Mouse (Mus musculus): ENCODE data around the gene Tomm34. TPM values are rescaled to one million over a fixed set of nuclear protein-coding genes. Genes with fewer than 3 reads are reported as not detected.
A peak's percentile ranks its signal among the peaks of the same experiment; 100 is the strongest.
"Not testable (repeated sequence)": the region's sequence is repeated elsewhere in the genome, so short reads cannot be mapped to it uniquely, and the experiment has no call there.

The Tomm34 gene
- polyA plus RNA-seq, 1 experiment from 2014 or later, result 50.4 TPM

DNA sequence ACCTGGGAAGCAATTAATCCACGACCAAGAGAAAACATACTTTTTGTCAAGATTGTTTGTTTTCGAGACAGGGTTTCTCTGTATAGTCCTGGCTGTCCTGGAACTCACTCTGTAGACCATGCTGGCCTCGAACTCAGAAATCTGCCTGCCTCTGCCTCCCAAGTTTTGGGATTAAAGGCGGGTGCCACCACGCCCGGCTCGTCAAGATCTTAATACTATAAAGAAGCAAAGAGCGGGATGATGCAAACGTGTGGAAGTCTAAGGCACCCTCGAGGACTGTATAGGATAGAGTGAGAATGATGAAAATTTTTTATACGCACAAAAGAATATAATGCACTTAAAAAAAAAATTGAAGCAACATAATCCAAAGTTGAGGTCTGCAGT lies 460 bp upstream of the Tomm34 start:
- Histone ChIP-seq H3K4me1 (ENCODE audit: control insufficient read depth, insufficient read depth, low read length) (peaks cover 27% of the 10 kb centered on the region), H3K4me2 (ENCODE audit: low read length) (peak overlapping the region; percentile 94), H3K9ac (ENCODE audit: low read depth, low read length) (peak overlapping the region; percentile 81), H3K4me3 (ENCODE audit: low read depth, low read length) (peak overlapping the region; percentile 80), H3K27ac (ENCODE audit: low read length) (peak overlapping the region; percentile 82; the same call in 1 of the 2 replicates)
- not testable (repeated sequence) for H3K36me3 ChIP-seq (ENCODE audit: control insufficient read depth, insufficient read depth, low read length); H3K27me3 ChIP-seq (ENCODE audit: control insufficient read depth, insufficient read depth, low read depth, low read length); H3K9me3 ChIP-seq (replicated peaks; ENCODE audit: control insufficient read depth, low read length, poor library complexity, severe bottlenecking); ATAC-seq
- 75% methylated on average over 11 of the region's 11 CpGs for WGBS

DNA sequence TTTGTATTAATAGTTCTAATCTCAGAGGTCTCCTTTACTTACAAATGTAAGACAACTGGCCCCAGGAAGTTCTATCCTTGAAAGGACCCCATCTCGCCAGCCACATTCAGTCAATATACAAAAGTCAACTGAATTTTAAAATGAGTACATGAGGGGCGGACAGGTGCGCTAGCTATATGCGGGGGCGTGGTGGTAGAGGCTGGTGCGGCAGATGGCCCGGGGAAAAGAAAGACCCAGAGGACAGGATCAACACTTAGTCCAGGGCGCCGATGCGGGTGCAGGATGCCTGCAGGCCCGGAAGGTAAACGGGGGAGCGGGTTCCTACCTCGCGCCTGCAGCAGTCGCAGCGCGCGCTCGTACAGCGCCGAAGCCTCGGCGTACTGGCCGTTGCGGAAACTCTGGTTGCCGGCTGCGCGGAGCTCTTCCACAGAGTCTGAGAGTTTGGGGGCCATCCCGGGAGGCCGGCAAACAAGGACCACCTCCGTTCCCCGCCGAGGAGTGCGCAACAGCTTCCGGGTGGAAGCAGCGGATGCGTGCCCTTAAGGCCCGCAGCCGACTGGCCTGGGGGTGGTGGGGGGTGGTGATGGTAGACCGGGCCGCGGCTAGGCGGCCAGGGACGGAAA lies 716 bp downstream of the Tomm34 start, which contains the start of gene Stk4:
Gene Stk4 (plus strand): TSS at position 181 of the 623 bp plus-strand sequence.
- H3K36me3 ChIP-seq (ENCODE audit: control insufficient read depth, insufficient read depth, low read length), result peaks cover 4% of the 10 kb centered on the region; the same call in 1 of the 2 replicates
- no peaks in the 10 kb centered on the region for H3K9me3 ChIP-seq (replicated peaks; ENCODE audit: control insufficient read depth, low read length, poor library complexity, severe bottlenecking)
- peak within 1 kb of the TSS; percentile 80 for H3K4me3 ChIP-seq (ENCODE audit: low read depth, low read length)
- H3K4me1 ChIP-seq (ENCODE audit: control insufficient read depth, insufficient read depth, low read length), result peaks cover 24% of the 10 kb centered on the region
- H3K9ac ChIP-seq (ENCODE audit: low read depth, low read length), result peak within 1 kb of the TSS; percentile 81
- peak; percentile 55 for ATAC-seq
- under 1% methylated on average over 42 of the region's 45 CpGs for WGBS
- peak within 1 kb of the TSS; percentile 82 for H3K27ac ChIP-seq (ENCODE audit: low read length)
- H3K4me2 ChIP-seq (ENCODE audit: low read length), result peak within 1 kb of the TSS; percentile 94
- H3K27me3 ChIP-seq (ENCODE audit: control insufficient read depth, insufficient read depth, low read depth, low read length), result no peaks in the 10 kb centered on the region

DNA sequence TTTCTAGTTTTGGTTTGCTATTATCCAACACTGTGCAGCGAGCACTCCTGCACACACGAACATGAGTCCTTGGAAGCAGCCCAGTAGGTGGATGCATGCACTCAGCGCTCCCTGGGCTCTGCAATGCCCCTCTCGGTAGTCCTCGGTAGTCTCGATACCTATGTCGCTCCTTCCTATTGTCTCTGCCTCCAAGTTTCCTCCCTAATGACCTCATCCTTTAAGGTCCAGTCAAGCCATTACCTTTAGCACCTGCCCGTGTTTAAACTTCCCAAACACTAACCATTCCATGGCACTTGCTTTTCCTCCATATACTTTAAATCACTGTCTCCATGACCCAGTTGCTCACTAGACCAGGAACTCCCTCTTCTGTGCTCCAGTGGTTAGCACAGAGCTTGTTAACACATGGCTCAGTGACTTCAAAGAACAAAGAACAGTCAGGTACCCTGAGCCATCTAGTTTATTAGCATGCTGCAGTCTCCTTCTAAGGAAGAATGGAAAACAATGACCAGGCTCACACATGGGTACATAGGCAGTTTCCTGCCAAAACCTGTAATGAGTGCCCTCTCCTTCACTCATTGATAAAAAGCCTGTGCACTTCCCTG lies 11.2 kb downstream of the Tomm34 start:
- 94% methylated on average over 8 of the region's 8 CpGs for WGBS
- Histone ChIP-seq H3K36me3 (ENCODE audit: control insufficient read depth, insufficient read depth, low read length) (peaks cover 41% of the 10 kb centered on the region), H3K9me3 (replicated peaks; ENCODE audit: control insufficient read depth, low read length, poor library complexity, severe bottlenecking) (no peaks in the 10 kb centered on the region)

DNA sequence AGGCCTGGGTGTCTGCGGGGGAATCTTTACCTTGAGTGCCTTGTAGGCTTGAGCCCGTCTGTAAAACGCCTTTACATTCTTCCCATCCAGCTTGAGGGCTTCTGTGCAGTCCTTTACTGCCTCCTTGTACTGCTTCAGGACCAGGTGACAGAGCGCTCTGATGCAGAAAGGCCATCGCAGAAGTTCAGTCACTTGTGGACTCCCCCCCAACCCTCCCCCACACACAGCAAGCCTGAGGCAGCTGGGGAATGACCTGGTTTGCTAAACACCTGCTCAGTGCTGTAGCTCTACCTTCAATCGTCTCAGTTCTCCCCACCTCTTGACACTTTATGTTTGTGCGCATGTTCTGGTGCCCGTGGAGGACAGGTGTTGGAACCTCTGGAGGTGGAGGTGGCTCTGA lies 16.3 kb downstream of the Tomm34 start:
- WGBS, result 98% methylated on average over 8 of the region's 8 CpGs
- no peak overlapping the region for H3K4me2 ChIP-seq (ENCODE audit: low read length)
- H3K36me3 ChIP-seq (ENCODE audit: control insufficient read depth, insufficient read depth, low read length), result peaks cover 38% of the 10 kb centered on the region
- no peak overlapping the region for H3K4me3 ChIP-seq (ENCODE audit: low read depth, low read length)
- no peaks in the 10 kb centered on the region for H3K9me3 ChIP-seq (replicated peaks; ENCODE audit: control insufficient read depth, low read length, poor library complexity, severe bottlenecking)
- ATAC-seq, result no peak
- H3K27me3 ChIP-seq (ENCODE audit: control insufficient read depth, insufficient read depth, low read depth, low read length), result no peaks in the 10 kb centered on the region
- H3K4me1 ChIP-seq (ENCODE audit: control insufficient read depth, insufficient read depth, low read length), result no peaks in the 10 kb centered on the region
- H3K27ac ChIP-seq (ENCODE audit: low read length), result no peak overlapping the region
- H3K9ac ChIP-seq (ENCODE audit: low read depth, low read length), result no peak overlapping the region

More for the DNA sequence above, 11.2 kb downstream of the Tomm34 start:
- Histone ChIP-seq H3K4me2 (ENCODE audit: low read length) (no peak overlapping the region), H3K27ac (ENCODE audit: low read length) (no peak overlapping the region), H3K27me3 (ENCODE audit: control insufficient read depth, insufficient read depth, low read depth, low read length) (no peaks in the 10 kb centered on the region), H3K4me3 (ENCODE audit: low read depth, low read length) (no peak overlapping the region), H3K9ac (ENCODE audit: low read depth, low read length) (no peak overlapping the region), H3K4me1 (ENCODE audit: control insufficient read depth, insufficient read depth, low read length) (no peaks in the 10 kb centered on the region)
- ATAC-seq, result no peak

DNA sequence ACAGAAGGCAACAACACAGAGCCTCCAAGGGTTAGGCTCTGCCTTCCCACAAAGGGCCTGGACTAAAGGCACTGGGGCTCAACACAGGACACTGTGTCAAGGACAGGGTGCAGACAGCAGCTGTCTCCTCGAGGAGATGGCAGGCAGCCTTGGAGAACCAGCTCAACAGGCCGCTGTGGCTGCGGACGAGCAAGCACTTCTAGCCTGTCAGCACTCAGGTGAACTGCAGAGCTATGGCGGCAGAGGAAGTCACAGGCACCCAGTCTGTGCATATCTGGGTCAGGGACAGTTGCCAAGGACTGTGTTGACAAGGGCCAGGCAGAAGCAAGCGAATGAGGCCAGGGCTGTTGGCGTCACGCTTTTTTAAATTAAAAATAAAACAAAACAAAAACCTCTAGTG lies 17.2 kb downstream of the Tomm34 start:
- no peak for ATAC-seq
- Histone ChIP-seq H3K27ac (ENCODE audit: low read length) (no peak overlapping the region), H3K36me3 (ENCODE audit: control insufficient read depth, insufficient read depth, low read length) (peaks cover 37% of the 10 kb centered on the region), H3K9ac (ENCODE audit: low read depth, low read length) (no peak overlapping the region), H3K9me3 (replicated peaks; ENCODE audit: control insufficient read depth, low read length, poor library complexity, severe bottlenecking) (no peaks in the 10 kb centered on the region), H3K4me1 (ENCODE audit: control insufficient read depth, insufficient read depth, low read length) (no peaks in the 10 kb centered on the region), H3K4me2 (ENCODE audit: low read length) (no peak overlapping the region), H3K27me3 (ENCODE audit: control insufficient read depth, insufficient read depth, low read depth, low read length) (no peaks in the 10 kb centered on the region), H3K4me3 (ENCODE audit: low read depth, low read length) (no peak overlapping the region)
- 92% methylated on average over 8 of the region's 8 CpGs for WGBS

DNA sequence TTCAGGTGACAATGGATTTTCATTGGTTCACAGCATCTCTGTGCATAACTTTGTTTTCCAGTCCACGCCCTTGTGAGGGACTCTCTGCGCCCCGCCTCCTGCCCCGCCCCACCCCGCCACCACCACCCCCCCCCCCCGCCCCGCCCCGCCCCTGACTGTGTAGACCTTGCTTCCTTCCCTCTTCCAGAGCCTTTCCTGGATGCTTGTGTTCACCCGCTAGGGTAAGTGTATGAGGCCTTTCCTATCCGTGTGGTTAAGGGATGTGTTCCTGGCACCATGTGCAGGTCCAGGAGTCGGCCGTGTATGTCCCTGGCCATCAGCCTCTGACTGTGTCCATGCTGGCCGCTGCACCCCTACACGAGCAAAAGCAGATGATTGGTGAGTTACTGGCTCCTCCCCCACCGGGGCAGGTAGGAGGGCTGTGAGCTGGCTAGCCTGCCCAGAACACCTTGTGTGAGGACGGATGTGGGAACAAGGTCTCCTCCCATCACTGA lies 23.7 kb downstream of the Tomm34 start:
- ATAC-seq, result peak; percentile 62
- peak overlapping the region; percentile 30 for H3K4me3 ChIP-seq (ENCODE audit: low read depth, low read length)
- H3K4me1 ChIP-seq (ENCODE audit: control insufficient read depth, insufficient read depth, low read length), result no peaks in the 10 kb centered on the region; the same call in 1 of the 2 replicates
- peak overlapping the region; percentile 56 for H3K4me2 ChIP-seq (ENCODE audit: low read length)
- 4% methylated on average over 15 of the region's 16 CpGs for WGBS
- 0 out of 2 replicates have a peak, but pooled peaks cover 5% of the 10 kb centered on the region for H3K36me3 ChIP-seq (ENCODE audit: control insufficient read depth, insufficient read depth, low read length)
- H3K27me3 ChIP-seq (ENCODE audit: control insufficient read depth, insufficient read depth, low read depth, low read length), result no peaks in the 10 kb centered on the region
- peak overlapping the region; percentile 34; the same call in 1 of the 2 replicates for H3K9ac ChIP-seq (ENCODE audit: low read depth, low read length)
- no peak overlapping the region for H3K27ac ChIP-seq (ENCODE audit: low read length)
- no peaks in the 10 kb centered on the region for H3K9me3 ChIP-seq (replicated peaks; ENCODE audit: control insufficient read depth, low read length, poor library complexity, severe bottlenecking)

DNA sequence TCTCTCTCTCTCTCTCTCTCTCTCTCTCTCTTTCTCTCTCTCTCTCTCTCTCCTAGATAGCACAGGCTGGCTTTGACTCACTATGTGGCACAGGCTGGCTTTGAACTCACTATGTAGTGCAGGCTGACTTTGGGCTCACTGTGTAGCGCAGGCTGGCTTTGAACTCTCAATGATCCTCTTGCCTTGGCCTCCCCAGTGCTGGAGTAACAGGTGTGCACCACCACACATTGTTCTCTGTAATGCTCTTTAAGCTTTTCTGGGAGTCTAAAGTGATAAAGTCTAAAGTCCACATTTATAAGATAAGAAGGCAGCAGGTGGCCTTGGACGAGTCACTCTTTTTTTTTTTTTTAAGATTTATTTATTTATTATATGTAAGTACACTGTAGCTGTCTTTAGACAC lies 29.4 kb downstream of the Tomm34 start:
- H3K4me2 ChIP-seq (ENCODE audit: low read length), result no peak overlapping the region
- 96% methylated on average over 2 of the region's 2 CpGs for WGBS
- no peak overlapping the region for H3K9ac ChIP-seq (ENCODE audit: low read depth, low read length)
- H3K27ac ChIP-seq (ENCODE audit: low read length), result no peak overlapping the region
- no peaks in the 10 kb centered on the region for H3K27me3 ChIP-seq (ENCODE audit: control insufficient read depth, insufficient read depth, low read depth, low read length)
- ATAC-seq, result no peak
- H3K4me3 ChIP-seq (ENCODE audit: low read depth, low read length), result no peak overlapping the region
- no peaks in the 10 kb centered on the region for H3K4me1 ChIP-seq (ENCODE audit: control insufficient read depth, insufficient read depth, low read length)
- no peaks in the 10 kb centered on the region for H3K36me3 ChIP-seq (ENCODE audit: control insufficient read depth, insufficient read depth, low read length)
- no peaks in the 10 kb centered on the region for H3K9me3 ChIP-seq (replicated peaks; ENCODE audit: control insufficient read depth, low read length, poor library complexity, severe bottlenecking)

DNA sequence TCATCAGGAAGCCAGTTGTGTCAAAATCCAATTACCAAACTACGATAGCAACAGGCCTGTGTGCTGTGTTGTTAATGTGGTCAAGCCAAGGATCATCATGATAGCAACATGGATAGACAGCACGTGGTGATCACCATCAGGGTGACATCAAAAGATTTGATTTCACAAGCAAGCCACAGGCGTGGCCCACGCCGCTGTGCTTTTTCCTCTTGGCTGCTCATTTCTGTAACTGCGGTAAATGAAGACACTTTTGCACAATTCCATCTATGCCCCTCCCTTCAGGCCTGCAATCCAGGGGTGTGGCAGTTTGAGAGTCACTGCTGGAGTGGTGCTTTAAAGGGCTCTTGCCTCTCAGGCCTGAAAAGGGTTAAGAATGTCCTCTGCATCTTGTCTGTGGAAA lies 30.0 kb downstream of the Tomm34 start:
- WGBS, result 85% methylated on average over 6 of the region's 6 CpGs
- Histone ChIP-seq H3K4me2 (ENCODE audit: low read length) (no peak overlapping the region), H3K9me3 (replicated peaks; ENCODE audit: control insufficient read depth, low read length, poor library complexity, severe bottlenecking) (no peaks in the 10 kb centered on the region), H3K27me3 (ENCODE audit: control insufficient read depth, insufficient read depth, low read depth, low read length) (no peaks in the 10 kb centered on the region), H3K4me1 (ENCODE audit: control insufficient read depth, insufficient read depth, low read length) (no peaks in the 10 kb centered on the region), H3K4me3 (ENCODE audit: low read depth, low read length) (no peak overlapping the region), H3K9ac (ENCODE audit: low read depth, low read length) (no peak overlapping the region), H3K27ac (ENCODE audit: low read length) (no peak overlapping the region), H3K36me3 (ENCODE audit: control insufficient read depth, insufficient read depth, low read length) (no peaks in the 10 kb centered on the region)
- ATAC-seq, result no peak

DNA sequence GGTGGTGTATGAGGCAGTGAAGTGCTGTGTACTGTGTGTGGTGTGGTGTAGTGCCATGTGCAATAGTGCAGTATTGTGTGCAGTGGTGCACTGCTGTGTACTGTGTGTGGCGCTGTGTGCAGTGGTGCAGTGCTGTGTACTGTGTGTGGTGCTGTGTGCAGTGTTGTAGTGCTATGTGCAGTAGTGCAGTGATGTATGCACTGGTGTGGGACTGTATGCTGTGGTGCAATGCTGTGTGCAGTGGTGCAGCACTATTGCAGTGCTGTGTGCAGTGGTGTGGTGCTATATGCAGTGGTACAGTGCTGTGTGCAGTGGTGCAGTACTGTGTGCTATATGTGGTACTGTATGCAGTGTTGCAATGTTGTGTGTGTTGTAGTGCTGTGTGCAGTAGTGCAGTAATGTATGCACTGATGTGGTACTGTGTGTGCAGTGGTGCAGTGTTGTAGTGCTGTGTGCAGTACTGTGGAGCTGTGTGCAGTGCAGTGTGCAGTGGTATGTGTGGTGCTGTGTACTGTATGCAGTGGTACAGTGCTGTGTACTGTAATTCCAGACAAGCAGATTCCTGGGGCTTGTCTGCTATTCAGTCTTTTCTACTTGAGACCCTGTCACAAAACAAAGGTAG lies 32.5 kb downstream of the Tomm34 start:
- ATAC-seq, result 0 out of 2 replicates have a peak, but pooled peaks have one; percentile 3
- no peak overlapping the region for H3K4me2 ChIP-seq (ENCODE audit: low read length)
- no peak overlapping the region for H3K27ac ChIP-seq (ENCODE audit: low read length)
- H3K4me1 ChIP-seq (ENCODE audit: control insufficient read depth, insufficient read depth, low read length), result no peaks in the 10 kb centered on the region
- H3K9ac ChIP-seq (ENCODE audit: low read depth, low read length), result no peak overlapping the region
- no peaks in the 10 kb centered on the region for H3K36me3 ChIP-seq (ENCODE audit: control insufficient read depth, insufficient read depth, low read length)
- H3K4me3 ChIP-seq (ENCODE audit: low read depth, low read length), result no peak overlapping the region
- H3K27me3 ChIP-seq (ENCODE audit: control insufficient read depth, insufficient read depth, low read depth, low read length), result no peaks in the 10 kb centered on the region
- no peaks in the 10 kb centered on the region for H3K9me3 ChIP-seq (replicated peaks; ENCODE audit: control insufficient read depth, low read length, poor library complexity, severe bottlenecking)
- 97% methylated on average over 1 of the region's 1 CpGs for WGBS

All from midbrain, embryonic 16.5 days (tissue).